Mouse (Mus musculus): ENCODE measurements at regions not wholly inside any gene's neighbourhood (a gene's known extent, or its start where the extent isn't known, plus 50 kb on each side); places are given as distances from the start of the nearest gene placed in this dataset.

DNA sequence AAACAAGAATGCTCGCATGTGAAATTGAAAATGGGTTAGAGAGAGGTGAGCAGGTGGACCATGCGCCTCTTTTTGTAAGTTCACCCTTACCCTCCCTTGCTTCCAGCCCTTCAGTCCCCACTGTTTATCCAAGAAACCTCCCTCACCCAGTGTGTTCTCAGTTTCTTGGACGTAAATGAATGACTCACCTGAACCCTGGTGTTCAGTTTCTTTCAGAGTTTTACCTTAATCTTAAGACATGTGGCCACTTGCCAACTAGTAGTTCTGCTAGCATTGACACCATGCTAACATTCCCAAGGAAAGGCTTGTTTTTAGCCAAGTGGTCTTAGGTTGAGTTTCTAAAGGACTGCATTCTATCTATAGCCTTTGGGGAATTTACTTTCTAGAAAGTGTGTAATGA, 176.8 kb upstream of the Cdh6 start:
- no peak for TF ChIP-seq ZC3H11A (IDR thresholded peaks at IDR 0.05; ENCODE audit: borderline replicate concordance, low read depth, low read length)
- TF ChIP-seq MAFK (IDR thresholded peaks at IDR 0.05; ENCODE audit: insufficient read depth, low read depth, low read length) = no peak
- no peak for TF ChIP-seq CHD2 (IDR thresholded peaks at IDR 0.05; ENCODE audit: low read depth, low read length)
- TF ChIP-seq HCFC1 (IDR thresholded peaks at IDR 0.05; ENCODE audit: borderline replicate concordance, insufficient read depth, low read length) = no peak
- TF ChIP-seq ZNF384 (IDR thresholded peaks at IDR 0.05; ENCODE audit: low read depth, low read length) = no peak
